Comparison of ENCODE assay signal across 8 mouse cellular contexts in genomic region chr13:38657865-38658264, GRCm38 (mm10). TPM values are rescaled to one million over a fixed set of nuclear protein-coding genes. Genes with fewer than 3 reads are reported as not detected.
DNase-seq lines count a peak whose midpoint lies in the region; ATAC-seq and TF ChIP-seq lines count a peak whose summit lies in the region.

No protein-coding gene starts in this region.

- H3K4me1 ChIP-seq in kidney, embryonic 14.5 days (ENCODE audit: control insufficient read depth, insufficient read depth, low read length): 0 out of 2 replicates have a peak, but pooled peaks cover 8% of the 10 kb centered on the region
- peaks cover 7% of the 10 kb centered on the region; the same call in 1 of the 2 replicates for H3K4me1 ChIP-seq in bone marrow macrophage, adult 2 months (ENCODE audit: control insufficient read depth, insufficient read depth, low read length)
- H3K4me1 ChIP-seq in hindbrain, postnatal 0 days (ENCODE audit: insufficient read depth, low read length): peaks cover 5% of the 10 kb centered on the region; the same call in 1 of the 2 replicates

- H3K36me3 ChIP-seq in kidney, embryonic 14.5 days (ENCODE audit: control insufficient read depth, insufficient read depth, low read length): peaks cover 32% of the 10 kb centered on the region
- H3K36me3 ChIP-seq in hindbrain, postnatal 0 days (ENCODE audit: insufficient read depth, low read length): peaks cover 33% of the 10 kb centered on the region; the same call in 1 of the 2 replicates
- peaks cover 26% of the 10 kb centered on the region for H3K36me3 ChIP-seq in myocyte (ENCODE audit: control insufficient read depth, insufficient read depth)

- WGBS in kidney, embryonic 14.5 days: 22% methylated on average over 4 of the region's 4 CpGs
- WGBS in hindbrain, postnatal 0 days: 15% methylated on average over 4 of the region's 4 CpGs

- H3K27ac ChIP-seq in kidney, embryonic 14.5 days (ENCODE audit: low read depth, low read length): no peak overlapping the region
- H3K27ac ChIP-seq in bone marrow macrophage, adult 2 months (ENCODE audit: insufficient read depth, low read depth, low read length): no peak overlapping the region
- peak overlapping the region; percentile 88; the same call in 1 of the 2 replicates for H3K27ac ChIP-seq in hindbrain, postnatal 0 days

- no peaks in the 10 kb centered on the region for H3K27me3 ChIP-seq in kidney, embryonic 14.5 days (ENCODE audit: control insufficient read depth, insufficient read depth, low read length)
- no peaks in the 10 kb centered on the region for H3K27me3 ChIP-seq in hindbrain, postnatal 0 days (ENCODE audit: insufficient read depth, low read length)
- H3K27me3 ChIP-seq in myocyte (ENCODE audit: control insufficient read depth, insufficient read depth, insufficient read length): no peaks in the 10 kb centered on the region

- no peak for DNase-seq in kidney, postnatal 14 days
- DNase-seq in hindbrain, postnatal 0 days (ENCODE audit: low spot score): no peak
- no peak for DNase-seq in adrenal gland, postnatal 4 days (ENCODE audit: low spot score in 2 of 2)
- no peak for DNase-seq in kidney, adult 9 months

- H3ac ChIP-seq in myocyte (ENCODE audit: control insufficient read depth, insufficient read length): peak overlapping the region; percentile 18

- no peak for TF ChIP-seq POLR2A in bone marrow macrophage, adult 2 months (IDR thresholded peaks at IDR 0.05; ENCODE audit: borderline replicate concordance, low read depth, low read length)
- TF ChIP-seq POLR2A in myocyte (IDR thresholded peaks at IDR 0.05; ENCODE audit: insufficient read length, low read depth): no peak

- no peaks in the 10 kb centered on the region for H3K9me3 ChIP-seq in kidney, embryonic 14.5 days (ENCODE audit: control insufficient read depth, low read length)
- H3K9me3 ChIP-seq in hindbrain, postnatal 0 days (ENCODE audit: low read length): no peaks in the 10 kb centered on the region

- no peak for TF ChIP-seq CTCF in bone marrow macrophage, adult 2 months (IDR thresholded peaks at IDR 0.05; ENCODE audit: low read depth, low read length)
- TF ChIP-seq CTCF in hindbrain, postnatal 0 days (IDR thresholded peaks at IDR 0.05; ENCODE audit: low read depth): no peak

- peaks cover 21% of the 10 kb centered on the region for H3K79me2 ChIP-seq in myocyte (ENCODE audit: control insufficient read depth, insufficient read depth)

- ATAC-seq in kidney, embryonic 14.5 days (ENCODE audit: low FRiP score, low TSS enrichment): no peak
- ATAC-seq in hindbrain, postnatal 0 days: no peak
- ATAC-seq in frontal cortex, adult (ENCODE audit: low TSS enrichment): no peak

- peak overlapping the region; percentile 64 for H3K4me3 ChIP-seq in kidney, embryonic 14.5 days (ENCODE audit: low read length)
- peak overlapping the region; percentile 88 for H3K4me3 ChIP-seq in bone marrow macrophage, adult 2 months (ENCODE audit: insufficient read depth, low read length)
- H3K4me3 ChIP-seq in hindbrain, postnatal 0 days (ENCODE audit: low read length): peak overlapping the region; percentile 81
- peak overlapping the region; percentile 77 for H3K4me3 ChIP-seq in myocyte

- H3K4me2 ChIP-seq in kidney, embryonic 14.5 days (replicated peaks; ENCODE audit: low read depth, low read length): peak overlapping the region; percentile 54
- peak overlapping the region; percentile 72 for H3K4me2 ChIP-seq in hindbrain, postnatal 0 days (ENCODE audit: low read depth, low read length)
- peak overlapping the region; percentile 91 for H3K4me2 ChIP-seq in myocyte (ENCODE audit: low read depth)

- H3K9ac ChIP-seq in kidney, embryonic 14.5 days (ENCODE audit: low read depth, low read length): peak overlapping the region; percentile 83
- H3K9ac ChIP-seq in hindbrain, postnatal 0 days (replicated peaks; ENCODE audit: low read length): peak overlapping the region; percentile 75

TF ChIP-seq in myocyte, 11 proteins besides CTCF, POLR2A, EP300 and RAD21:
- TF ChIP-seq MYOD1 (IDR thresholded peaks at IDR 0.05; ENCODE audit: control insufficient read depth in 1 of 3, insufficient read length in 2 of 3, low read depth in 2 of 3): no peak
- TF ChIP-seq SRF (IDR thresholded peaks at IDR 0.05; ENCODE audit: control insufficient read depth, insufficient read length, low read depth): no peak
- TF ChIP-seq TCF3 (IDR thresholded peaks at IDR 0.05; ENCODE audit: insufficient read length, low read depth): no peak
- TF ChIP-seq POLR2AphosphoS2 (IDR thresholded peaks at IDR 0.05; ENCODE audit: insufficient read length, low read depth): no peak
- no peak for TF ChIP-seq TCF12 (IDR thresholded peaks at IDR 0.05; ENCODE audit: insufficient read depth, poor library complexity, severe bottlenecking)
- no peak for TF ChIP-seq MAX (IDR thresholded peaks at IDR 0.05; ENCODE audit: low read depth)
- TF ChIP-seq E2F4 (IDR thresholded peaks at IDR 0.05; ENCODE audit: insufficient read depth): no peak
- no peak for TF ChIP-seq CEBPB (IDR thresholded peaks at IDR 0.05; ENCODE audit: insufficient read depth, poor library complexity, severe bottlenecking)
- no peak for TF ChIP-seq REST (IDR thresholded peaks at IDR 0.05; ENCODE audit: insufficient read depth, insufficient read length)
- no peak for TF ChIP-seq USF1 (IDR thresholded peaks at IDR 0.05; ENCODE audit: low read depth)
- TF ChIP-seq MYOG (IDR thresholded peaks at IDR 0.05; ENCODE audit: control insufficient read depth in 1 of 3, insufficient read depth in 1 of 3, insufficient read length in 2 of 3, low read depth in 2 of 3): no peak

RNA-seq across cellular contexts. Expression of gene Eef1e1, which starts 1.0 kb away (rescaled TPM):
- polyA plus RNA-seq in kidney, embryonic 14.5 days (2014; fragmentation: Nextera tagmentation; extraction: Ambion mirVana): 65.5 and 67.6 TPM in 2 replicates
- 6.7 and 8.9 TPM in 2 replicates for polyA plus RNA-seq in bone marrow macrophage, adult 2 months (2012; ENCODE audit: insufficient read depth, insufficient read length, missing spikeins)
- total RNA-seq in hindbrain, postnatal 0 days (2014; rRNA removed): 24.5 and 36.6 TPM in 2 replicates
- polyA plus RNA-seq in hindbrain, postnatal 0 days (2015; fragmentation: Nextera tagmentation; extraction: Ambion mirVana): 105 and 107 TPM in 2 replicates
- 44.7 TPM for polyA plus RNA-seq in myocyte (2012; fragmentation: generic; extraction: Trizol)
- total RNA-seq in adrenal gland, postnatal 4 days (2021): 10 to 100 TPM; 34.5 to 35.4 TPM

RNA-seq across cellular contexts. Expression of gene Bloc1s5, which starts 23.0 kb away (rescaled TPM):
- 16.3 and 18.8 TPM in 2 replicates for polyA plus RNA-seq in kidney, embryonic 14.5 days (2014; fragmentation: Nextera tagmentation; extraction: Ambion mirVana)
- 8.1 and 11.1 TPM in 2 replicates for polyA plus RNA-seq in bone marrow macrophage, adult 2 months (2012; ENCODE audit: insufficient read depth, insufficient read length, missing spikeins)
- 9.7 and 10.1 TPM in 2 replicates for total RNA-seq in hindbrain, postnatal 0 days (2014; rRNA removed)
- polyA plus RNA-seq in hindbrain, postnatal 0 days (2015; fragmentation: Nextera tagmentation; extraction: Ambion mirVana): 22.2 and 23.5 TPM in 2 replicates
- polyA plus RNA-seq in myocyte (2012; fragmentation: generic; extraction: Trizol): 8.7 TPM
- 10 to 100 TPM; 22.3 to 23.9 TPM for total RNA-seq in adrenal gland, postnatal 4 days (2021)
